Mouse (Mus musculus): ENCODE measurements around the gene Zfp987.
"Not testable (repeated sequence)": the region's sequence is repeated elsewhere in the genome, so short reads cannot be mapped to it uniquely, and the experiment has no call there.

The Zfp987 gene

GRCm38 (mm10) chr4:146096998-146097397, at the start of gene Zfp987:
Gene Zfp987, plus strand, starts transcription at chr4:146097298.
- not testable (repeated sequence) for DNase-seq

- DNase-seq = not testable (repeated sequence)
These were observed 44.6 kb upstream of the Zfp987 start for GRCm38 (mm10) chr4:146052536-146052935.

- DNase-seq = not testable (repeated sequence)
These were observed 43.7 kb upstream of the Zfp987 start for GRCm38 (mm10) chr4:146053445-146053844.

GRCm38 (mm10) chr4:146055335-146055734, 41.8 kb upstream of the Zfp987 start:
- no peak for DNase-seq

- not testable (repeated sequence) for DNase-seq
These were observed 38.5 kb upstream of the Zfp987 start for GRCm38 (mm10) chr4:146058646-146059045.

GRCm38 (mm10) chr4:146059078-146059477, 38.0 kb upstream of the Zfp987 start:
- not testable (repeated sequence) for DNase-seq

GRCm38 (mm10) chr4:146059974-146060693, 37.0 kb upstream of the Zfp987 start:
- DNase-seq = not testable (repeated sequence)

GRCm38 (mm10) chr4:146061082-146061481, 36.0 kb upstream of the Zfp987 start:
- not testable (repeated sequence) for DNase-seq

- not testable (repeated sequence) for DNase-seq
These were observed 35.1 kb upstream of the Zfp987 start for GRCm38 (mm10) chr4:146062021-146062420.

GRCm38 (mm10) chr4:146063001-146063400, 34.1 kb upstream of the Zfp987 start:
- DNase-seq = not testable (repeated sequence)

- DNase-seq = not testable (repeated sequence)
These were observed 33.5 kb upstream of the Zfp987 start for GRCm38 (mm10) chr4:146063621-146064020.

- DNase-seq = not testable (repeated sequence)
These were observed 32.3 kb upstream of the Zfp987 start for GRCm38 (mm10) chr4:146064807-146065206.

- peak; percentile 5 for DNase-seq
These were observed 30.0 kb upstream of the Zfp987 start for GRCm38 (mm10) chr4:146066932-146067580.

- not testable (repeated sequence) for DNase-seq
These were observed 29.5 kb upstream of the Zfp987 start for GRCm38 (mm10) chr4:146067594-146067993.

GRCm38 (mm10) chr4:146073264-146073663, 23.8 kb upstream of the Zfp987 start:
- not testable (repeated sequence) for DNase-seq

- DNase-seq = not testable (repeated sequence)
These were observed 4.3 kb downstream of the Zfp987 start for GRCm38 (mm10) chr4:146101448-146101847.

- not testable (repeated sequence) for DNase-seq
These were observed 59.4 kb downstream of the Zfp987 start, which contains the start of gene Zfp600 for GRCm38 (mm10) chr4:146156524-146156923. Gene Zfp600, plus strand, starts transcription at chr4:146156824.

GRCm38 (mm10) chr4:146162893-146163292, 65.8 kb downstream of the Zfp987 start:
- not testable (repeated sequence) for DNase-seq

GRCm38 (mm10) chr4:146167202-146167832, 70.2 kb downstream of the Zfp987 start:
- DNase-seq = not testable (repeated sequence)

- DNase-seq = not testable (repeated sequence)
These were observed 70.9 kb downstream of the Zfp987 start for GRCm38 (mm10) chr4:146167879-146168532.

GRCm38 (mm10) chr4:146168730-146169215, 71.7 kb downstream of the Zfp987 start:
- DNase-seq = not testable (repeated sequence)

- DNase-seq = peak; percentile 3
These were observed 76.5 kb downstream of the Zfp987 start for GRCm38 (mm10) chr4:146173378-146174226.

Measured in liver (tissue).